Mouse (Mus musculus) frontal cortex, adult 2 months (tissue): ENCODE results near the gene Adgrg6. TPM values are rescaled to one million over a fixed set of nuclear protein-coding genes. Genes with fewer than 3 reads are reported as not detected.

Experiments
- DNase-seq, 2 experiments: peaks; one replicate each; pipeline ENCODE4 v3.0.0; 2022; ENCODE audit warnings: low spot score in 1 of 2; ENCODE audit errors: extremely low spot score in 1 of 2
- polyA plus RNA-seq: library from polyadenylated mRNA; depleted of rRNA; stranded (reverse); fragments of >200 nt; gene quantifications from 2 replicates; pipeline ENCODE4 v1.2.3, GENCODE M21; 2012

Gene Adgrg6
- polyA plus RNA-seq, 1 experiment, result 2.5 TPM

DNA sequence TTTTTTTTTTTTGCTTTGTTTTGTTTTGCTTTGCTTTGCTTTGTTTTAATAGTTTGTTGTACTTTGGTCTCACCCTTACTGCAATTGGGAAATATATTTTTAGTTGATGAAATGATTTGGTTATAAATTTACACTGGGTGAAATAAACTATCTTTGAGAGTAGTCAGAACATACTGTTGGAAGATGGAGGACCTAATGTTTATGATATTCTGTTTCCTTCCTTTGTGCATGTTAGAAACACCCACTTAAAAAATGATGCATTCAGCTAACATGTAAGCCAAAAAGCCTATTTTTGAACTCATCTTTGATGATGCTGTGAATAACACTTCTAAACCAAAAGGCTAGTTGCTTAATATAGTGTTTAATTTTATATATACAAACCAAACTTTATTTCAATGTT, 50.3 kb downstream of the Adgrg6 start:
- DNase-seq, result no peak

DNA sequence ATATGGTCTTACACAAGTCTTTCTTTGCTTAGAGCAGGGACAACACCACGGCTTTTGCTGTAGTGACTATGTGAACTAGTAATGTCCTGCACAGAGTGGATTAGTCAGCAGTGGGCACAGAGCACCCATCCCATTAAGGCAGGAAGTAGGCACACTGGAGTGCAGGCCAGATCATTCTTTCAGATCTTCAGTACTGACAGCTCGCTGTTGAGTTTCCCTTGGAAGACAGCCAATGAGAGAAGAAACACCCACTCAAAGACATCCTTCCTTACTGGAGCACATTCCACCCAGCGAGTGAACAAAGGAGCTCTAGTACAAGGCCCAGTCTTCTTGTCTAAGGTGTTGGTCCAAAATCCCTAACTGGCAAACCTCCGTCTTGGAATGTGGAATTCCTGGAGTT, 53.6 kb downstream of the Adgrg6 start:
- no peak for DNase-seq

DNA sequence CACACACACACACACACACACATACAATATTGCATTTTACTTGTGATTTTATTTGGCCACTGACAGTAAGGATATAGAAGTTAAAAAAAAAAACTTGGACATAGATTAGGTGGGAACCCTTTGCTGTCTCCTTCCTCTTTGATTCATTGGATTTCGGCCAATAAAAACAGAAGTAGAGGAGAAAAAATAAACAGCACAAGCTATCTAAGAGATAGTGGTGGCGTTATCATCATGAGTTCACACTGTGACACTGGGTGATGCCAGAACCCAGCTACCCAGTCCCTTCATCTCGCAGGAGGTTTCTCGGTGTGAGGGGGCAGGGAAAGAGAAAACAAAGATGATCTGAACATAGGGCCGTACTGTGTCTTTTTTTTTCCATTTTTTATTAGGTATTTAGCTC, 62.2 kb downstream of the Adgrg6 start:
- no peak for DNase-seq

DNA sequence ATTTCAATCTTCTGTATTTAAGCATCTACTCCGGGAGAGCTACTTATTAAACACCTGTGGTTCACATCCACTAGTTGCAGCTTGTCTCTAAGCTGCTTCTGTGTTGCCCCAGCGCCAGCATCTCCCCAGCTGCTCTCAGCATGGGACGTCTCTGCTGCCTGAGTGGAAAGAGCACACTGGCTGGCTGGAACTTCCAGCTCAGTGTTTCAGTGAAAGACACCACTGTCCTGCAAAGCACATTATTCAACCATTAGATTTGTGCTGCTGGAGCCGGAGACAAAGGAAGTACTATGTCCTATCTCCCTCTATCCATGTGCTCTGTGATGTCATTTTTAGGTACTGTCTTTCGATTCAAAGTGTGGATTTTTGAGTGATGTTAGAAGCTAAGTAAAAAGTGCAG, 63.0 kb downstream of the Adgrg6 start:
- DNase-seq, result peak in 1 of 2 experiments; percentile 18

DNA sequence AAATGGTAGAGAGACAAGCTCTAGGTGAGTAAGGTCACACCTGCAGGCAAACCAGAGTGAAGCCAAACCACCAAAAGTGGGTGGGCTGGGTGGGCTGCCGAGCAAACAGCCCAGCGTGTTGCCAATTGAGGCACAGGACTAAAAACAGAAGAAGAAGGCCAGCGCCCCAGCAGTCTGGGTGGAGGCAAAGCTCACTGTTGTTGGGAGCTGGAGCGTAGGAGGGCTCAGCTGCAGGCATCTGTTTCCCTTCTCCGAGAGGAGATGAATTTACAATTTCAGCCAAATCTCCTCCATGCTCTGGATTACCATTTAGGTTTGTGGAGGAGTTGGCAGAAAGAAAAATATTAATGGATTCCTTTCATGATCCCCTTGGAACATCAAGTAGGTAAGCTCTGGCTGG, 64.5 kb downstream of the Adgrg6 start:
- DNase-seq, result peak; percentile 17 to 65

DNA sequence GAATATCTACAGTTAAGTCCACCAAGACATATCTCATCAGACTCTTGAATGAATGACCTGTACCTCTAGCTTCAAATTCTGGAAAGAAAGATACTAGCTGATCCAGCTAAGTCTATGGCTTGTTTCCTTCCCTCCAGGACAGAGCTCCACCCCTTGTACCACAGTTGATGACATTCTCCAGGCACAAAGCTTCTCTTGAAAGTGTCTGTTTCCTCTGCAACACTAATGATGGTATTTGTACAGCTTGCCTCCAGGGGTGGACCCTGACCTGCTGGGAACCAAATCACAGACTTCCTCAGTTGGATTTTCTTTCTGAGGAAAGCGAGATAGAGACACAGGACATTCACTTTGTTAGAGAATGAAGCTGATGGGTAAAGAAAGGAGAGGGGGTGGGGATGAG, 69.1 kb downstream of the Adgrg6 start:
- DNase-seq, result no peak

DNA sequence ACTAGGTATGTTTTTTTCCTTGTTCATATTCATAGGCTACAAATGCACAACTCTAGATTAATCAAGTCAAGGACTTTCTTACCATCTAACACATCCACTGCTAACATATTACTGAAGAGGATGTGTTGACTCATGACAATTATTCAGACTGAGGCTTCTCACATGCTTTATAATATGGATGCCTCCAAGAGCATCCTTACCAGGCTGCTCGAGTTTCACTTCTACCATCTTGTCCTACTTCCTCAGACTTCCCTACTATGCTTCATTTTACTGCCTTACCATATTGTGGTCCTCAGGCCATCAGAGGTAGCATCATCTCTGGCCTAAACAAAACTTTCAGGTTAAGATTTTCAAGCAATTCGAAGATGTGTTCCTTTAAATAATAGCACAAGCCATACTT, 69.8 kb downstream of the Adgrg6 start:
- no peak for DNase-seq

DNA sequence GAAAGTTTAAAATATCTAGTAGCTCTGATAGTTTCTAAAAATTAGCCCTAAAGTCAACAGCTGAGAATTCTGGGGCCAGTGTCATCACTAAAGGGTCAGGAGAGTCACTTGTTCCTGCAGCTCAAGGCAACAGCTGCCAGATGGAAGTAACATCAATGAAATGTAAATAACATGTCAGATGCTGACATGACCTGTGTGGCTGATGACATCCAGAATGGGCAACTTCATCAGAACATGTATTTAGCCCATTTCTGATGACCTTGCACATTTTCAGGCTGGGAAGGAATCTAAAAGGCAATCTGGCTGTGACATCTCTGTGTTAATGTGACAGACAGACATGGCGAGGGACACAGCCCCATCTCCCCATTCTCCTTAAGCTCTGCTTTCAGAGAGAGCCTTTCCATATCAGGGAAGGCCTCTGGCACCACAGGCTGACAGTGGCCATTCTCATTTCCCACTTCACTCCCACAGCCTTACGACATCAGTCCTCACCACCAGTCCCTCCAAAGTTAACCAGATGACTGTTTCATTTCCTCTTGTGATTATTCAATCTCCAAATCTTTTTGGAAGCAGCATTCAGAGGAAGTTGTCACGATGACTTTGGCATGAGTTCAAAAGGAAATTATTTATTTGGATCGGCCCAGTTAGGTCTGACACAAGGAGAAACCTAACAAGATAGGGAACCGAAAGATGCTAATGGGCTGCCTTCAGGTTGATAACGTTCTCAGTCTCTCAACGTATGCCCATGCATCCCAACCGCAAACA, 70.7 kb downstream of the Adgrg6 start:
- no peak for DNase-seq

DNA sequence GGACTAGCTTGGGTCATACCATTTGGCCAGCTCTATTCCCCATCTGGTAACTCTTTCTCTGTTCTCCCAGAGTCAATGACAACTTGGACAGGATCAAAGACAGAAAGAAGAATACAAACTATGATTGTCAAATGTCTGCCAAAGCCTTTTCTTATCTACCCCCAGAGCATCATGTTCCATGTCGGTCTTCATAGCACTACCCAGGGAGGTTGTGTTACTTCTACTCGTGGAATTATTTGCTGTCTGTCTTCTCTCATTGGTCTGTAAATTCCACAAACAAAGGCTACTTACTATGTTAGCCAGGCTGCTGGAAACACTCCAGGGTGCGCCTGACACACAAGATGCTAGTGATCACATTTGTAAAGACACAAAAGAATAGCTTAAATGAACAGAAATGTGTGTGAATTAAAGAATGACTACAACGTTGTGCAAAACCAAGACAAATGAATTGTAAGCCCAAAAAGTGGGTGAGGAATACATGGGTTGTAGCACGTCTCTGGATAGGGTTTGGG, 74.4 kb downstream of the Adgrg6 start:
- DNase-seq, result no peak

DNA sequence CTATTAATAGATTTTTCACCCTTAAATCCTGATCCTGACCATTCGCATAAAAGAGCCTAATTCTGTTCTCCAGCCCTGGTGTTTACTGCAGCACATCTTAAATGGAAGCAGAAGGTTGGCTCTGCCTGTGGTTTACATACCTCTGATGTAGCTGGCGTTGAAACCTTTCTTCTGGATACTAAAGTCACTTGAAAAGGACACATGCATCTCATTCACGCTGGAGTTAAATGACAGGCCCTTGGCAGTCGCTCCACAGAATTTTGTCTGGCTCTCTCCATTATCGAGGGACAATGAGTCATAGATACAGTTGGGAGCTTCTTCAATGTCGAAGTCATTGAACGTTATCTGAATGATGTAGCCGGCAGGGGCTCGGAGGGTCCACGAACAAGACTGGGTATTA, 76.8 kb downstream of the Adgrg6 start:
- no peak for DNase-seq

DNA sequence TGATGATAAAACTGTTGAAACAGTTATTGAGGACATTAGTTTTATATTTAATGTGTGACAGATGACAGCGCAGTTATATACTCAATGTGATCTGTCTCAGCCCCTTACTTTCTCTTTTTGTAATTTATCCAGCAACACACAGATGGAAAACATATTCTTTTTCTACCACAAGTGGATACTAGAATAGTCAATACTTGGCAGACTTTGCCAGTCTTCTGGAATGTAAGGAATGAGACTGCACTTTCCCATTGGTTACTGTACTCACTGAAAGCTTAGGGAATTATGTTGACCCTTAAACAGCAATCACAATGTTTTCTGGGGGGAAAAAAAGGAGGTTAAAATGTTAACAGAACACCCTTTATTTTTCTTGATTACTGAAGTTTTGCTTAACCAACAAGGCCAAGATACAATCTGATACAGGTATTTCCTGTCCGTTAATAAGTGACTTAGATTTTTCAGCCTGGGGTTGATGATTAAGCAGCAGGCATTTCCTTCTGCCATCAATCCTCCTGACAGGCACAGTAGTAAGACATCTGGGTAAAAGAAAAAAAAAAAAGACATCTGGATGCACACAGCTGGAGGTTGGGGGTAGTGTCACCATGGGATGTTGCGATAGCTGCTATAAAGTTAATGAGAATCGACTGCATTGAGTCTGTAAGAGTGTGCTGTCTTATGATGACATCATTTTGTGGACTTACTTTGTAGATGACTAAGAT, 81.5 kb downstream of the Adgrg6 start:
- DNase-seq, result no peak

DNA sequence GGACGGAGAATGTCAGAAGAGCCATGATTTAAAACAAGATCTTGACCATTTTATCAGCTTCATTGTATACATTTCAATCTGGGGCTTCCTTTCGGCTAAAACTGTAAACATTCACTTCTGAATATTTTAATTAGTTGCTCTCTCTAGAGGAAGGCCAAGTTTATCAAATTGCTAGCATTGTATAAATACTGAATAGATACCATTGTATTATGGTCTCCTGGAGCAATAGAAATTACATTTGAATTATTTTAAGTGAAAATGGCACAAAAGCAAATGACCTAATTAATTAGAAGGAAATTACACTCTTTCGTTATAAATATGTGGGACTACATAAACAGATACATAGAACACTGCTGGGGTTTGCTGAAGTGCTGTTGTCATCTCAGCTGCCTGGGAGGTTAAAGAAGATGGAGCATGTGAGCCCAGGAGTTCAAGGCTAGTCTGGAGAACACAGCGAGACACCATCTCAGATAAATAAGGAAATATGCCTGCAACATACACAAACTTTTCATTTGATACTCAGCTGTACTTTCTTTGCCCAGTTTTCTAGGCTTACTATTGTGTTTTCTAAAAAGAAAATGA, 84.4 kb downstream of the Adgrg6 start:
- no peak for DNase-seq

DNA sequence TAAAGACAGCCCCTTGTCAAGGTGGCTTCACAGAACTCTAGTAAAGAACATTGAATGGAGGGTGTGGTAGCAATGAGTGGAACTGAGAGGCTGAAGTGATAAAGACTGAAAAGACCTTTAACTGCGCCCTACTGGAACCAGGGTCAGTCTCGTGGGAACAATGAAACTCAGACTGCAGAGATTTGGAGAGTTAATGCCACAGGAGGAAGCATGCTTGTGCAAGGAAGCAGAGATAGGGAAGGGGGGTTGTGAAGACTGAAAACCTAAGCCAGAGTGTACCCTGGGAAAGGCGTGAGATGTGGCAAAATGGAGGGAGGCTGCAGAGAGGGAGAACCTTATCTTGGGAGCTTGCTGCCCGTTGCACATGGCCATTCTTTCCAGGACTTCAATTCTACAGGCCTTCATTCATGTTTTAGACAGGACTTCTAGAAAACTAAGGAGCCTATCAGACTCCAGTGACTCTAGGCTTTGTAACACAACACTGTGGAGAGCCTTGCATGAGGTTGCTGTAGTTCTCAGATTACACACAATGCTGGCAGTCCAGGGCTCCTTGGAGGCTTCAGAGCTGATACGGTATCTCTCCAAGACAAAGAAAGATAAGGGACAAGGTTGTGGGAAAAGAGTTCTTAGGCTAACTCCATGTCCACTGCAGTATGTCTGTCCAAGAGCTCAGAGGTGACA, 85.1 kb downstream of the Adgrg6 start:
- no peak for DNase-seq

DNA sequence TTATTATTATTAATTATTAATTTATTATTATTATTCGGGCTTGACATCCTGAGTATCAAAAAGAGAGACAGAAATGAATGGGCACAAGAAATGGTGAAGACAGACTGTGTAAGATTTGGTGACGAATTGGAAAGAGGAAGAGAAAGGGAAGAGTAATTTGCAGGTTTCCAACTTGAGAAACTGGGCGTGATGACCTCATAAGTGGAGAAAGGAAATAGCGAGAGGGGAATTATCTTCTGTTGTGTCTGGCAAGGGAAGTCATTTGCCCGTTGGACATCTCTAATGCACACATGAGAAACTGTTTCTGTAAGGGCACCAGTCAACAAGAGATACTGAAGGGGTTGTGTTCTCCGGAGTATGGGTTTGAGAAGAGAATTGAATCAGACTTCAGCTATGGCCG, 85.6 kb downstream of the Adgrg6 start:
- no peak for DNase-seq

DNA sequence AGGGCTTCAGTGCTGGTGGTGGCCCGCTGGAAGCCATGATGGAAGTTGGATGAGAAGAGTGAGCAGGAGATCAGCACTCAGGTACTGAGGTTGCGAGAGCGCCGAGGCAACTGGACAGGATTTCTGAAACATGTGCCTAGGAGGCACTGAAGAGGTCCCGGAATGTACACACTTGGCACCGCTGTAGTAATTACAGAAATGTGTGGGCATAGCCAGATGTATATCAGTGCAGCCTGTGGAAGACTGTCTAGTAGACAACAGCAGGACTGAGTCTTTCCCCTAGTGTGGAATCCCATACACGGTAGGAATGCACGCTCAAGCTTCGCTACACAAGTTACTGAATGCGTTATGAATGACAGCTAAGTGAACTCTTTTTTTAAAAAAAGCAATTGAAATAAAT, 86.1 kb downstream of the Adgrg6 start:
- DNase-seq, result no peak

DNA sequence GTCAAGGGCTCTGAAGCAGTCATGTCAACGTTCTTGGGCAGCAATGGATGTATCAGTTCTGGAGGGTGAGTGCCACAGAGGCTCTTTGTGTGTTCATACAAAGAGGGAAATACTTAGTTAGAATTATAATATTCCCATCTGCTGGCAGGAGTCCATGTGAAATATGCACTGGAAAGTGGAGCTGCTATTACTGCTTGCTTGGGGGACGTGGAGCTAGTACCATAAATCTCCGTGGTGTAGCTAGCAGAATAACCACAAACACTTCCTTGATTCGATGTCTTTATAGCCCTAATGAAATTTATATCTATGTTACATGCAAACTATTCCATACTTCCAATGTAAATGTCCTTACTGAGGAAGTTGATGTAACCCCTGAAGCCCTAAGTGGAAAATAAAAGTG, 91.0 kb downstream of the Adgrg6 start:
- DNase-seq, result no peak

DNA sequence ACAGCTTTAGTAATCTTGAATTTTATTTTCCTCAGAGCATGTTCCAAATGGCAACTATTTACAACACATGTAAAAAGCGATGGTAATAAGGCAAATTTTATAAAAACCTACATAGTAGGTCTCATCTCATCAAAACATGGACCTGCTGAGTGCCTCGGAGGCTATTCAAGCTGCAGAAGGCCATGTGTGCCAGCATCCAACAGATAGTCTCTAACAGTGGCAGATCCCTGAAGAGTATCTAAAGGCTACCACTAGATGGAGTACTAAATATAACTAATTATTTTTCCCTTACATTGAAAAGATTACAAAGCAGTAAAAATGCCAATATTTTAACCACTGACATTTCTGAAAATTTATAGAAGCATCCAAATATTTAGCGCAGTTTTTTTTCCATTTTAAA, 93.6 kb downstream of the Adgrg6 start:
- DNase-seq, result peak in 1 of 2 experiments; percentile 53

DNA sequence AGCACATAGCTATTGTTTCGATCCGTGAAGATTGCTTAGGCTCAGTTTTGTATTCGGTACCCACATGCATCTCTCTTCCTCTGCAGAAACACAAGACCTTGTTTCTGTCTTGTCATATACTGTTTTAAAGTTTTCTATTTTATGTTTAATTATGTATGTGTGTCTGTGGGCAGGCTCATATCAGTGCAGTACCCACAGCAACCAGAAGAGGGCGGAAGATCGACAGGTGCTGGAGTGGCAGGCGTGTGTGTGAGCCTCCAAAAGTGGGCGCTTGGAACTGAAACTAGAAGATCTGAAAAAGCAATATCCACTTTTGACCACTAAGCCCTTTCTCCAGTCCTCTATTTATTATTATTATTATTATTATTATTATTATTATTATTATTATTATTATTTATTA, 95.4 kb downstream of the Adgrg6 start:
- no peak for DNase-seq

DNA sequence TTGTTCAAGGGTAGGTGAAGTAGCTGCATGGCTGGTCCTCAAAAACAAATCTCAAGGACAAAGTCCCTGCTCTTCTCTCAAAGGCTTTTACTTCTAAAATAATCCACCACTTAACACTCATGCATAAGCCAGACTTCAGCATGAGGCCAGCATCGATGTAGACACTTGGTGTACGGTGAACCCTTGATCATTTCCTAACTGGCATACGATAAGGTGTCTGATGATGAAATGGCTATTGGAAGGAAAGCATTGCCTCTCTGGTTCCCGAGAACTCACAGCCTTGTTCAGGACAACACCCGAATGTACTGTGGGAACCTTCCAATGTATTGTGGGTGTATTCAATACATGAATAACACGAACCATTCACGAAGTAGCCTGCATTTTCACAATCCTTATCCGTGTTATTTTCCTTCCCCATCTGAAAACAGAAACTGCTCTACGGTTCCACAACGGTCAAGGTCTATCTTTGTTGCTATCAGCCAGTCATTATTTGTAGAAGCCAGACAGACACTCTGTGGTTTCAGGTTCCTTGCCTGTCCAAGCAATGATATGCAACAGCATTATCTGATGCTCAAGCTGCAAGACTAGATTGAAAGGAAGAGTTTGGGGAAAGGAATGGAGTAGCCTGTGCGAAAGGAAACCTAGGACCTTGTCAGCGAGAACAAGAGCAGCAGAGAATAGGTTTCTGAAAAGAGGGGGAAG, 99.7 kb downstream of the Adgrg6 start:
- DNase-seq, result no peak

DNA sequence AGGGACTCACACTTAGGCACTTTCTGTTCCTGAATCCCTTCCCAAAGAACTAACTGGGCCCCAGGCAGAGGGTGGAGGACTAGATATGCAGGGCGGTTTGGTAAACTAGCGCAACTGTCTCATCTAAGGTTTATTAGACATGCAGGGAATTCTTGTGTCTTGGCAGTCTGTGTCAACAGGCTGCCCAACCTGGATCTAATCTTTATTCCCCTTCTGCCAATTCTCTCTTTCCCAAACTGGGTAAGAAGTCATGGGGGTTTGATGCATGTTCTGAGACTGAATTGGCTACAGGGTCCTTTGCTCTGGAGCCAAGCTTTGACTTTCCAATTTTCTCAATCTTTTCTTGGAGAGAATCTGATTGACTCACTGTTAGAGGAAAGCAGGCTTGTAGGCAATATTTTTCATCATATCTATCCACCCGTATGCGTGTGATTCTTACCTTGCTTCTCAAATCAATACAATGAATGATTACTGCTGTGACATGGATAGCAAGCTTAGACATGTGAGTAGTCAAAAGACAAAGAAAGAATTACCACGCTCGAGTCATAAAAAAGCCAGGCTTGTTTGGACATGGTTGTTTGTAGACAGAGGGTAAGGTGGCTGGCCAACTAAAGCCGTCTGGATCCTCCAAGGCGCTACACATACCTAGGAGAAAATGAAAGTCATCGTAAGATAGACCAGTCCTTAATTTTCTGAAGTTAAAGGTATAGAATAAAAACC, 104.4 kb downstream of the Adgrg6 start:
- no peak for DNase-seq
